Mouse (Mus musculus): ENCODE results near the gene M1ap. TPM values are rescaled to one million over a fixed set of nuclear protein-coding genes. Genes with fewer than 3 reads are reported as not detected.

The M1ap gene
- polyA plus RNA-seq, 1 experiment from 2014 or later, result 12.7 TPM

GRCm38 (mm10) chr6:82961664-82962063 lies 15.0 kb downstream of the M1ap start:
- H3K9ac ChIP-seq (ENCODE audit: low read depth, low read length), result no peak overlapping the region
- no peak overlapping the region for H3K4me3 ChIP-seq (ENCODE audit: low read depth, low read length)
- ATAC-seq (ENCODE audit: low read depth), result peak; percentile 45; the same call in 1 of the 2 replicates
- H3K9me3 ChIP-seq (replicated peaks; ENCODE audit: control insufficient read depth, low read length), result no peaks in the 10 kb centered on the region
- H3K4me2 ChIP-seq (ENCODE audit: low read depth, low read length), result no peak overlapping the region
- 56% methylated on average over 1 of the region's 1 CpGs for WGBS (ENCODE audit: insufficient replicate concordance)
- H3K27ac ChIP-seq (ENCODE audit: low read length), result no peak overlapping the region
- no peaks in the 10 kb centered on the region for H3K36me3 ChIP-seq (ENCODE audit: control insufficient read depth, insufficient read depth)
- no peaks in the 10 kb centered on the region for H3K4me1 ChIP-seq (ENCODE audit: control insufficient read depth, low read depth, low read length)
- H3K27me3 ChIP-seq (ENCODE audit: control insufficient read depth, insufficient read depth, low read depth, low read length), result no peaks in the 10 kb centered on the region

GRCm38 (mm10) chr6:82969249-82970084 lies 22.8 kb downstream of the M1ap start:
- 44% methylated on average over 6 of the region's 6 CpGs for WGBS (ENCODE audit: insufficient replicate concordance)
- Histone ChIP-seq H3K27me3 (ENCODE audit: control insufficient read depth, insufficient read depth, low read depth, low read length) (no peaks in the 10 kb centered on the region), H3K27ac (ENCODE audit: low read length) (no peak overlapping the region), H3K9me3 (replicated peaks; ENCODE audit: control insufficient read depth, low read length) (no peaks in the 10 kb centered on the region), H3K4me1 (ENCODE audit: control insufficient read depth, low read depth, low read length) (no peaks in the 10 kb centered on the region), H3K36me3 (ENCODE audit: control insufficient read depth, insufficient read depth) (no peaks in the 10 kb centered on the region), H3K9ac (ENCODE audit: low read depth, low read length) (no peak overlapping the region), H3K4me3 (ENCODE audit: low read depth, low read length) (no peak overlapping the region), H3K4me2 (ENCODE audit: low read depth, low read length) (no peak overlapping the region)
- ATAC-seq (ENCODE audit: low read depth), result peak; percentile 32; the same call in 1 of the 2 replicates

- no peak for ATAC-seq (ENCODE audit: low read depth)
- Histone ChIP-seq H3K9ac (ENCODE audit: low read depth, low read length) (no peak overlapping the region), H3K4me3 (ENCODE audit: low read depth, low read length) (no peak overlapping the region), H3K36me3 (ENCODE audit: control insufficient read depth, insufficient read depth) (no peaks in the 10 kb centered on the region), H3K4me2 (ENCODE audit: low read depth, low read length) (no peak overlapping the region), H3K27me3 (ENCODE audit: control insufficient read depth, insufficient read depth, low read depth, low read length) (no peaks in the 10 kb centered on the region), H3K27ac (ENCODE audit: low read length) (no peak overlapping the region), H3K9me3 (replicated peaks; ENCODE audit: control insufficient read depth, low read length) (no peaks in the 10 kb centered on the region), H3K4me1 (ENCODE audit: control insufficient read depth, low read depth, low read length) (no peaks in the 10 kb centered on the region)
- WGBS (ENCODE audit: insufficient replicate concordance), result 6% methylated on average over 5 of the region's 5 CpGs
Observed at GRCm38 (mm10) chr6:82971031-82971430, 24.3 kb downstream of the M1ap start.

GRCm38 (mm10) chr6:82987411-82987971 lies 40.8 kb downstream of the M1ap start:
- Histone ChIP-seq H3K4me1 (ENCODE audit: control insufficient read depth, low read depth, low read length) (no peaks in the 10 kb centered on the region), H3K36me3 (ENCODE audit: control insufficient read depth, insufficient read depth) (no peaks in the 10 kb centered on the region), H3K27ac (ENCODE audit: low read length) (no peak overlapping the region), H3K9me3 (replicated peaks; ENCODE audit: control insufficient read depth, low read length) (no peaks in the 10 kb centered on the region), H3K4me3 (ENCODE audit: low read depth, low read length) (no peak overlapping the region), H3K4me2 (ENCODE audit: low read depth, low read length) (no peak overlapping the region), H3K27me3 (ENCODE audit: control insufficient read depth, insufficient read depth, low read depth, low read length) (no peaks in the 10 kb centered on the region), H3K9ac (ENCODE audit: low read depth, low read length) (no peak overlapping the region)
- 53% methylated on average over 9 of the region's 9 CpGs for WGBS (ENCODE audit: insufficient replicate concordance)
- ATAC-seq (ENCODE audit: low read depth), result no peak

- peaks cover 21% of the 10 kb centered on the region for H3K4me1 ChIP-seq (ENCODE audit: control insufficient read depth, low read depth, low read length)
- H3K4me3 ChIP-seq (ENCODE audit: low read depth, low read length), result no peak overlapping the region
- WGBS (ENCODE audit: insufficient replicate concordance), result 38% methylated on average over 1 of the region's 1 CpGs
Observed at GRCm38 (mm10) chr6:82993696-82994095, 47.0 kb downstream of the M1ap start.

GRCm38 (mm10) chr6:82994372-82994771 lies 47.7 kb downstream of the M1ap start:
- Histone ChIP-seq H3K9ac (ENCODE audit: low read depth, low read length) (no peak overlapping the region), H3K9me3 (replicated peaks; ENCODE audit: control insufficient read depth, low read length) (no peaks in the 10 kb centered on the region), H3K4me2 (ENCODE audit: low read depth, low read length) (no peak overlapping the region), H3K27ac (ENCODE audit: low read length) (no peak overlapping the region), H3K4me1 (ENCODE audit: control insufficient read depth, low read depth, low read length) (peaks cover 21% of the 10 kb centered on the region), H3K4me3 (ENCODE audit: low read depth, low read length) (no peak overlapping the region), H3K27me3 (ENCODE audit: control insufficient read depth, insufficient read depth, low read depth, low read length) (no peaks in the 10 kb centered on the region), H3K36me3 (ENCODE audit: control insufficient read depth, insufficient read depth) (no peaks in the 10 kb centered on the region)
- ATAC-seq (ENCODE audit: low read depth), result no peak
- 67% methylated on average over 7 of the region's 7 CpGs for WGBS (ENCODE audit: insufficient replicate concordance)

More at GRCm38 (mm10) chr6:82993696-82994095, 47.0 kb downstream of the M1ap start:
- H3K9me3 ChIP-seq (replicated peaks; ENCODE audit: control insufficient read depth, low read length), result no peaks in the 10 kb centered on the region
- ATAC-seq (ENCODE audit: low read depth), result no peak
- H3K9ac ChIP-seq (ENCODE audit: low read depth, low read length), result no peak overlapping the region
- no peak overlapping the region for H3K4me2 ChIP-seq (ENCODE audit: low read depth, low read length)
- H3K27ac ChIP-seq (ENCODE audit: low read length), result no peak overlapping the region
- no peaks in the 10 kb centered on the region for H3K27me3 ChIP-seq (ENCODE audit: control insufficient read depth, insufficient read depth, low read depth, low read length)
- no peaks in the 10 kb centered on the region for H3K36me3 ChIP-seq (ENCODE audit: control insufficient read depth, insufficient read depth)

- Histone ChIP-seq H3K4me1 (ENCODE audit: control insufficient read depth, low read depth, low read length) (peaks cover 21% of the 10 kb centered on the region), H3K4me2 (ENCODE audit: low read depth, low read length) (peak overlapping the region; percentile 61), H3K4me3 (ENCODE audit: low read depth, low read length) (peak overlapping the region; percentile 41), H3K27ac (ENCODE audit: low read length) (peak overlapping the region; percentile 93), H3K9ac (ENCODE audit: low read depth, low read length) (peak overlapping the region; percentile 55), H3K36me3 (ENCODE audit: control insufficient read depth, insufficient read depth) (no peaks in the 10 kb centered on the region), H3K27me3 (ENCODE audit: control insufficient read depth, insufficient read depth, low read depth, low read length) (no peaks in the 10 kb centered on the region), H3K9me3 (replicated peaks; ENCODE audit: control insufficient read depth, low read length) (no peaks in the 10 kb centered on the region)
- WGBS (ENCODE audit: insufficient replicate concordance), result 3% methylated on average over 11 of the region's 11 CpGs
- peak; percentile 92 for ATAC-seq (ENCODE audit: low read depth)
Observed at GRCm38 (mm10) chr6:82996740-82997315, 50.1 kb downstream of the M1ap start.

GRCm38 (mm10) chr6:82997511-82998102 lies 50.9 kb downstream of the M1ap start:
- Histone ChIP-seq H3K36me3 (ENCODE audit: control insufficient read depth, insufficient read depth) (no peaks in the 10 kb centered on the region), H3K4me2 (ENCODE audit: low read depth, low read length) (peak overlapping the region; percentile 61), H3K27ac (ENCODE audit: low read length) (peak overlapping the region; percentile 93), H3K4me3 (ENCODE audit: low read depth, low read length) (no peak overlapping the region), H3K27me3 (ENCODE audit: control insufficient read depth, insufficient read depth, low read depth, low read length) (no peaks in the 10 kb centered on the region), H3K4me1 (ENCODE audit: control insufficient read depth, low read depth, low read length) (peaks cover 21% of the 10 kb centered on the region), H3K9me3 (replicated peaks; ENCODE audit: control insufficient read depth, low read length) (no peaks in the 10 kb centered on the region), H3K9ac (ENCODE audit: low read depth, low read length) (peak overlapping the region; percentile 55)
- 27% methylated on average over 7 of the region's 7 CpGs for WGBS (ENCODE audit: insufficient replicate concordance)
- peak; percentile 23; the same call in 1 of the 2 replicates for ATAC-seq (ENCODE audit: low read depth)

Data from liver, embryonic 16.5 days (tissue).